Mouse (Mus musculus) adipocyte (in vitro differentiated cells): Measurements from ENCODE around the gene Adora1.

Experiments
- DNase-seq: peaks from one replicate; pipeline ENCODE4 v3.0.0-alpha.2; 2016; ENCODE audit warnings: low spot score

The Adora1 gene

GRCm38 (mm10) chr1:134237438-134237837, 2.2 kb upstream of the Adora1 start:
- DNase-seq, result no peak

GRCm38 (mm10) chr1:134236142-134236541, 911 bp upstream of the Adora1 start:
- DNase-seq, result no peak

- no peak for DNase-seq
Observed at GRCm38 (mm10) chr1:134234455-134235390, 508 bp downstream of the Adora1 start.

- no peak for DNase-seq
Observed at GRCm38 (mm10) chr1:134233681-134234454, 1.4 kb downstream of the Adora1 start.

GRCm38 (mm10) chr1:134232778-134233531, 2.3 kb downstream of the Adora1 start:
- peak; percentile 67 for DNase-seq

GRCm38 (mm10) chr1:134232326-134232725, 2.9 kb downstream of the Adora1 start:
- DNase-seq, result no peak

- no peak for DNase-seq
Observed at GRCm38 (mm10) chr1:134231681-134232080, 3.5 kb downstream of the Adora1 start.

- no peak for DNase-seq
Observed at GRCm38 (mm10) chr1:134231270-134231669, 4.0 kb downstream of the Adora1 start.

- DNase-seq, result no peak
Observed at GRCm38 (mm10) chr1:134230638-134231228, 4.5 kb downstream of the Adora1 start.

GRCm38 (mm10) chr1:134229806-134230575, 5.2 kb downstream of the Adora1 start:
- no peak for DNase-seq

GRCm38 (mm10) chr1:134226739-134227138, 8.5 kb downstream of the Adora1 start:
- no peak for DNase-seq

- no peak for DNase-seq
Observed at GRCm38 (mm10) chr1:134225375-134225774, 9.9 kb downstream of the Adora1 start.

- DNase-seq, result no peak
Observed at GRCm38 (mm10) chr1:134224649-134225227, 10.5 kb downstream of the Adora1 start.

GRCm38 (mm10) chr1:134222122-134223055, 12.8 kb downstream of the Adora1 start:
- DNase-seq, result no peak

GRCm38 (mm10) chr1:134221172-134221571, 14.1 kb downstream of the Adora1 start:
- DNase-seq, result no peak

GRCm38 (mm10) chr1:134219608-134220007, 15.6 kb downstream of the Adora1 start:
- no peak for DNase-seq

- DNase-seq, result no peak
Observed at GRCm38 (mm10) chr1:134217942-134218341, 17.3 kb downstream of the Adora1 start.

- DNase-seq, result no peak
Observed at GRCm38 (mm10) chr1:134217028-134217481, 18.2 kb downstream of the Adora1 start.

GRCm38 (mm10) chr1:134216629-134216971, 18.6 kb downstream of the Adora1 start:
- DNase-seq, result no peak
